Mouse (Mus musculus): ENCODE results near the gene Cldn10.

The Cldn10 gene

GRCm38 (mm10) chr14:118913651-118914050 is 125.9 kb downstream of the Cldn10 start:
- DNase-seq (ENCODE audit: low spot score): no peak

- DNase-seq (ENCODE audit: low spot score): no peak
Observed at GRCm38 (mm10) chr14:118919025-118919424, 131.3 kb downstream of the Cldn10 start.

- no peak for DNase-seq (ENCODE audit: low spot score)
Observed at GRCm38 (mm10) chr14:118920654-118921053, 132.9 kb downstream of the Cldn10 start.

- DNase-seq (ENCODE audit: low spot score): no peak
Observed at GRCm38 (mm10) chr14:118922251-118922650, 134.5 kb downstream of the Cldn10 start.

GRCm38 (mm10) chr14:118922667-118923184 is 135.0 kb downstream of the Cldn10 start:
- peak; percentile 54 for DNase-seq (ENCODE audit: low spot score)

All from testis, postnatal 14 days (tissue).